Mouse (Mus musculus) embryonic facial prominence, embryonic 11.5 days (tissue): ENCODE data around the gene Emilin2. TPM values are rescaled to one million over a fixed set of nuclear protein-coding genes. Genes with fewer than 3 reads are reported as not detected.

Source experiments
- ATAC-seq: fragments of 200-750 bp; cut with Nextera tagmentation; replicated peaks from 2 replicates; pipeline ENCODE4 v1.8.0; 2017; ENCODE audit warnings: low read depth; ENCODE audit not compliant: insufficient number of reproducible peaks, low FRiP score, low TSS enrichment
- DNase-seq: peaks from one replicate; pipeline ENCODE4 v3.0.0-alpha.2; 2015; ENCODE audit warnings: low spot score
- H3K27ac ChIP-seq: fragments of 300-500 bp; sonication (generic); replicated peaks from 2 replicates; pipeline ENCODE4 v1.5.1; 2014; ENCODE audit warnings: mild to moderate bottlenecking, low read depth, low read length, control low read depth
- H3K27me3 ChIP-seq: fragments of 300-500 bp; sonication (generic); 2 replicates; pipeline ENCODE4 v1.6.1; 2014; ENCODE audit warnings: mild to moderate bottlenecking, low read length, moderate library complexity, mixed read lengths; ENCODE audit not compliant: control insufficient read depth, insufficient read depth
- H3K36me3 ChIP-seq: fragments of 300-500 bp; sonication (generic); replicated peaks from 2 replicates; pipeline ENCODE4 v1.6.1; 2014; ENCODE audit warnings: low read depth, mild to moderate bottlenecking, low read length, moderate library complexity, mixed read lengths; ENCODE audit not compliant: control insufficient read depth, insufficient read depth
- H3K4me1 ChIP-seq: fragments of 300-500 bp; sonication (generic); 2 replicates; pipeline ENCODE4 v1.6.1; 2014; ENCODE audit warnings: low read length, mixed read lengths; ENCODE audit not compliant: control insufficient read depth, insufficient read depth
- H3K4me2 ChIP-seq: fragments of 300-500 bp; sonication (generic); 2 replicates; pipeline ENCODE4 v1.6.1; 2014; ENCODE audit warnings: low read depth, mild to moderate bottlenecking, control low read depth, low read length, moderate library complexity
- H3K4me3 ChIP-seq: fragments of 300-500 bp; sonication (generic); 2 replicates; pipeline ENCODE4 v1.5.1; 2014; ENCODE audit warnings: low read depth, low read length, control low read depth
- H3K9ac ChIP-seq: fragments of 300-500 bp; sonication (generic); replicated peaks from 2 replicates; pipeline ENCODE4 v1.6.1; 2014; ENCODE audit warnings: mild to moderate bottlenecking, control low read depth, low read length
- H3K9me3 ChIP-seq: fragments of 300-500 bp; sonication (generic); replicated peaks from 2 replicates; pipeline ENCODE4 v1.6.1; 2016; ENCODE audit warnings: mild to moderate bottlenecking, low read length, inconsistent platforms, mixed read lengths; ENCODE audit not compliant: control insufficient read depth
- WGBS: fragments of 180-500 bp; shearing (Covaris S2); extraction: QIAGEN DNeasy Blood & Tissue Kit; methylation state at CpG from one replicate; pipeline ENCODE4 v1.1.7; 2014; 5-methylcytosine and 5-hydroxymethylcytosine counted together
- polyA plus RNA-seq: library from polyadenylated mRNA; unstranded; fragments of >200 nt; fragmentation: Nextera tagmentation; extraction: Ambion mirVana; gene quantifications from 2 replicates; pipeline ENCODE4 v1.2.1, GENCODE M21; 2014

The Emilin2 gene
- polyA plus RNA-seq, 1 experiment from 2014 or later = 16.9 TPM

DNA sequence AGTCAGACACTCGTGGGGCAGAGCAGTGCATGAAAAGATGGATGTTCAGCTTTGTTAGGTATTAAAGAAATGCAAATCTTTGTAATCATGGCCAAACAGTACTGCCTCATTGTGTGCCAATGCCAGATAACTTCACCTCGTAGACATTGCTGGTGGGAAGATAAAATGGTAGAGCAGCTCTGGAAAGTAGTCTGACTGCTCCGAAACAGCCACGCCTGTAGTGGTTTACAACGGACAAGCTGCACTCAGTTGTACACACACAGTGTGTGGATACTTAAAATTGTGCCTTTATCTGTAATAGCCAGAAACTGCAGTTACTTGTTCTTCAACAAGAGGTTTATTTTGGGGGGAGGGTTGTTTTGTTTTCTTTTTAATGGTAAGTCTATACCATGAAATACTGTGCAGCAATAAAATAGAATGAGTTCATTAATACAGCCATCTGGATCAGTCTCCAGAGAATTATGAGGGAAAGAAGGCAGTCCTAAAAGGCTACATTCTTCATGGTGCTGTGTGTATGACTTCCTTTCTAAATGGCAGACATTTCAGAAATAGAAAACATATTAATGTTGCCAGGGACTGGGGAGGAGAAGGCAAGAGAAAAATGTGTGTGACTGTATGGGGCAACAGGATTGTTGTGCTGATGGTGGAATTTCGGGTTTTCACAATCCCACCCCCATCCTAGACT is 99.7 kb downstream of the Emilin2 start:
- Histone ChIP-seq H3K4me1 (no peaks in the 10 kb centered on the region), H3K9me3 (no peaks in the 10 kb centered on the region), H3K36me3 (no peaks in the 10 kb centered on the region), H3K4me2 (no peak overlapping the region), H3K4me3 (no peak overlapping the region), H3K27me3 (no peaks in the 10 kb centered on the region), H3K9ac (no peak overlapping the region), H3K27ac (no peak overlapping the region)
- DNase-seq (no peak), ATAC-seq (no peak)
- WGBS = 82% methylated on average over 6 of the region's 6 CpGs

DNA sequence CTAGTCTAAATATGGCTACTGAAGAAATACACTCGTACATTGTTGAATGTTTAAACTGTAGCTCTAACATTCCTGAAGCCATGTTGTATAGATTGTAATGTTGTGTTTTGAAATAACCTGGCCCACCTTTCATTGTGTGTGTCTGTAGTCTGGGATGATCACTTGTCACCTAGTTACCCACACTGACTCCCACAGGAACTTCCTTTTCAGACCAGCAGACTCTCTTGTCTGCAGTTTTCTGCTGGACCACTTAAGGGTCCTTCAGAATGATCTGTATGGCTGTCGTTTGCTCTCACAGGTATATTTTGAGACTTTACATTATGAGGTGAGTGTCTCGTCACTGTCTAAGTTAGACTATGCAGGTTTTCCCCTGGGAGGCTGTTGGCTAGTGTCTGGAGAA is 101.8 kb downstream of the Emilin2 start:
- Histone ChIP-seq H3K4me3 (no peak overlapping the region), H3K27ac (no peak overlapping the region), H3K36me3 (no peaks in the 10 kb centered on the region), H3K9ac (no peak overlapping the region), H3K4me1 (no peaks in the 10 kb centered on the region), H3K4me2 (no peak overlapping the region), H3K27me3 (no peaks in the 10 kb centered on the region), H3K9me3 (no peaks in the 10 kb centered on the region)
- ATAC-seq (no peak), DNase-seq (no peak)
- 80% methylated on average over 3 of the region's 3 CpGs for WGBS

DNA sequence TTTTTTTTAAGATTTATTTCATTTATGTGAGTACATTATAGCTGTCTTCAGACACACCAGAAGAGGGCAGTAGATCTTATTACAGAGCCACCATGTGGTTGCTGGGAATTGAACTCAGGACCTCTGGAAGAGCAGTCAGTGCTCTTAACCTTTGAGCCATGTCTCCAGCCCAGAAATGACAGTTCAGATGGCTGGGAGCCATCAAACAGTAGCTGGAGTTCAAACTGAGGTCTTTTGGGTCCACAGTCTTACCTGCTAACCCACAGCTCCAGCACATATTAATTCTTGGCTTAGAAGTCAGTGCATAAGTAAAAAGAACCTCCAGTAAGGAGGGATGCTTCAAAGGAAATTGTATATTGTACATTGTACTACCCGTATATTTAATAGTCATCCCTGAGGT is 102.9 kb downstream of the Emilin2 start:
- H3K9me3 ChIP-seq = no peaks in the 10 kb centered on the region
- no peak for ATAC-seq
- no peaks in the 10 kb centered on the region for H3K36me3 ChIP-seq
- 96% methylated on average over 1 of the region's 1 CpGs for WGBS
- H3K27me3 ChIP-seq = no peaks in the 10 kb centered on the region
- no peaks in the 10 kb centered on the region for H3K4me1 ChIP-seq
- no peak overlapping the region for H3K9ac ChIP-seq
- DNase-seq = no peak
- H3K4me3 ChIP-seq = no peak overlapping the region
- no peak overlapping the region for H3K4me2 ChIP-seq
- no peak overlapping the region for H3K27ac ChIP-seq

DNA sequence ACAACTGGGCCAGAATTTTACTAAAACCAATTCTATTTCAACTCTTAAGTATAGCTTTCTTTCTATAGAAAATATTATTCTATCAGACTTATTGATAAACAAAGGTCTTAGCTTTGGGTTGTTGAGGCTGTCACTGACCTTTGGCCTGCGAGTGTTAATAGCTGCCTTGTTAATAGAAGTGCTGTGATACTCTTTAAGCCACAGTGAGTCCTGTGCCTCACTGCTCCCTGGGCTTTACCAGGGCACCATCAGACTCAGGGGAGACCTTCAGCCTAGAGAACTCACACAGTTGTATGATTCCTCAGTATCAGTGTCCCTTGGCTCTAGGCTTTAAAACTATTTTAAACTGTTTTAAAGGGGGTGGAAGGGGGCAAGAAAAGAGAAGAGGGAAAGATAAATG is 103.4 kb downstream of the Emilin2 start:
- DNase-seq (no peak), ATAC-seq (no peak)
- Histone ChIP-seq H3K27me3 (no peaks in the 10 kb centered on the region), H3K4me3 (no peak overlapping the region), H3K9ac (no peak overlapping the region), H3K4me1 (no peaks in the 10 kb centered on the region), H3K9me3 (no peaks in the 10 kb centered on the region), H3K27ac (no peak overlapping the region), H3K36me3 (no peaks in the 10 kb centered on the region), H3K4me2 (no peak overlapping the region)
- WGBS = 92% methylated on average over 1 of the region's 1 CpGs

DNA sequence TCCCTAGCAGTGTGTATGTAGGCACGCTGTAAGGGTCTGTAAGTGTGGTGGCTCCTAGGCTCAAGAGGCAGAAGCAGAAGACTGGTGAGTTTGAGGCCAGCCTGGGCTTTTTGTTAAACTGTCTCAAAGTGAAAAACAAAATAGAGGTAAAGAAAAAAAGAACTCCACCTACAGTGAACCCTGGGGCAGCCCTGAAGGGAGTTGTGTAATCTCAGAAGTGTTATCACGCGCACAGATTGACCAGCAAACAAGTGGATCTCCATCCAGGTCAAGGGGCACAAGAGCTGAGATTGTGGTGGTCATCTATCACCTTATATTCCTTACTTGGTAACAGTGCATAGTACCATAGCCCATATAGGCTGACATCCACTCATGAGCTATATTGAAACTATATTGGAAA is 104.5 kb downstream of the Emilin2 start:
- 97% methylated on average over 3 of the region's 3 CpGs for whole genome bisulfite sequencing
- Histone ChIP-seq H3K4me2 (no peak overlapping the region), H3K4me3 (no peak overlapping the region), H3K4me1 (no peaks in the 10 kb centered on the region), H3K27ac (no peak overlapping the region), H3K27me3 (no peaks in the 10 kb centered on the region), H3K9me3 (no peaks in the 10 kb centered on the region), H3K36me3 (no peaks in the 10 kb centered on the region), H3K9ac (no peak overlapping the region)
- no peak for DNase-seq
- no peak for ATAC-seq

DNA sequence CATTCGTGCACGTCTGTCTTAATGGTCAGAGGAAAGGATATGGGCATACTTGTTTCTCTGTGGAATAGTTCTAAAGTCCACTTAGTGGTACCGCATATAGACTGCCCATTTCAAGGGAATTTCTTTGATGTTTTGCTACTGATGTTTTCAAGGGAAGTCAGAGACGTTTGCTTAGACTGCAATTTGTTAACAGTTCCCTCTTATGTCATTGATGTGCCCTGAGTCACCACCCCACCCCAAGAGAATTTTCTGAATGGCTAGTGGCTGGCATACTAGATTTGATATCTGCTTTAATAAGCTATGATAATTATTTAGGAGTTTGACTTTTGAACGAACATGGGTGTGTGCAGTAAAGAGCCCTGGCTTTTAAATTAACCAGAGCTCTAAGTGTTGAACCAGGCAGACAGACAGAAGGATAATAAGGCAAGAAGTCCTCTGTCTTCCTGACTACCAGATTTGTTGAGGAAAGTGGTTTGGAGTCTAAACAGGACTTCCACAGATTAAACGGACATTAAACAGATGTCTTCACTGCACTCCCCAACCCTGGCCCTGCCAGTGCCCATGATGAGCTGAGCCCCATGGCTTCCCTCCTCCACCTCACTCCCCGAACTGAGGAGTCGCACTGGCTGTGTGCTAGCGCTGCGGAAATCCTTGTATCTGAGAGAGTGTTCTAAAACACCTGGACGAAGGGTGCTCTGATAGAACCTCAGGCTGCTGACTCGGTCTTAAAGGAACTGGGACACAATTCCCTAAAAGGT is 105.5 kb downstream of the Emilin2 start:
- H3K27ac ChIP-seq = no peak overlapping the region
- no peak overlapping the region for H3K9ac ChIP-seq
- H3K4me3 ChIP-seq = no peak overlapping the region
- WGBS = 72% methylated on average over 12 of the region's 12 CpGs
- ATAC-seq = no peak
- no peaks in the 10 kb centered on the region for H3K4me1 ChIP-seq
- no peaks in the 10 kb centered on the region for H3K27me3 ChIP-seq
- no peaks in the 10 kb centered on the region for H3K9me3 ChIP-seq
- H3K36me3 ChIP-seq = no peaks in the 10 kb centered on the region
- no peak overlapping the region for H3K4me2 ChIP-seq
- no peak for DNase-seq

DNA sequence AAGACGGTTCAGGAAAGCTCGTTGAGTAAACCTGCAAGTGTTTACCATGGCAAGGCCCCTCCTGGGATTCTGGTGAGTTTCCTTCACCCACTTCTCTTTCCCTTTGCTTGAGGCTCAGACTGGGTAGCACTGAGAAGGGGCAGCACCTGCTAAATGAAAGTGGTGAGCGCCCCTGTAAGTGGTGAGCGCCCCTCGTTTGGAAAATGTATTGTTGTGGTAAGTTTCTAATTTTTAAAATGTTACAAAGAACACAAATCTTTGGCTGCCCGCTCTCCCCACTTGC is 107.0 kb downstream of the Emilin2 start:
- Histone ChIP-seq H3K36me3 (no peaks in the 10 kb centered on the region), H3K4me1 (no peaks in the 10 kb centered on the region), H3K9ac (no peak overlapping the region), H3K9me3 (no peaks in the 10 kb centered on the region), H3K4me3 (no peak overlapping the region), H3K27ac (no peak overlapping the region), H3K27me3 (no peaks in the 10 kb centered on the region), H3K4me2 (no peak overlapping the region)
- 83% methylated on average over 6 of the region's 6 CpGs for WGBS
- ATAC-seq = no peak
- no peak for DNase-seq

DNA sequence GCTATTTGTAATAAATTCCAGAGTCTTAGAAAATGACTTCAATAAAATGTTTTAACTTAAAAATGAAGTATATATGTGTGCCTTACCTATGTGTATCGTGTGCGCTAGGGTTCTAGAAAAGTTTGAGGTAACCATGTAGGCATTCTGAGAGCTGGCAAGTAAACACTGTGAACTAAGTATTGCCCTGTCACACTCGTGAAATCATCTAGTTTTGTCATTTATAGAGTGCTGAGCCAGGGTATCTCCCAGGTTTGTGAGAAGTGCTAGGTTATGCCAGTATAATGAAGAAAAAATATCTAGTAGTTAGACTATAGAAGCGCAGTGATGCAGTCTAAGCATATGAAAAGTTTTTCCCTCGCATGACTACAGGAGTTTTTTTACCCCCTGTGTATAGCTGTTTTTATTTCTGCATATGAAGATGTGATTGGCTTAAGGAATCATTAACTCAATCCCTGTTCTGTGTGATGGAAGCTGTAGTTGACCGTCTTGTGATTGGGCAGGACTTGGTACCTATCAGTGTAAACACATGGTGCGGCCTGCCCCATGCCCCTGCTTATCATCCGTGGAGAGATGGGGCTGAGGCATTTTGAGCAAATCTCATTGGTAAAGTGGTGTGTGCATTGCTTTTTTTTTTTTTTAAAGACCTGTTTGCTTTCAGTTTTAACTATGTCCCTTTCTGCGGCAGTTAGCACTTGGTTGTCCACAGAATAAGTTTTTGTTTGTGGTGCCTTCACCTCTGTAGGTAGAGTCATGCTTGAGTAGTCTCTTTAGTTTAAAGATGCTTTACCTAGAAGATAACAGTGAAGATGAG is 107.6 kb downstream of the Emilin2 start:
- Histone ChIP-seq H3K27ac (no peak overlapping the region), H3K4me2 (no peak overlapping the region), H3K36me3 (no peaks in the 10 kb centered on the region), H3K9me3 (no peaks in the 10 kb centered on the region), H3K27me3 (no peaks in the 10 kb centered on the region), H3K4me1 (no peaks in the 10 kb centered on the region), H3K4me3 (no peak overlapping the region), H3K9ac (no peak overlapping the region)
- no peak for ATAC-seq
- DNase-seq = no peak
- WGBS = 90% methylated on average over 9 of the region's 9 CpGs
